Mouse (Mus musculus) kidney, embryonic 16.5 days (tissue): ENCODE data around the gene Otud7b. TPM values are rescaled to one million over a fixed set of nuclear protein-coding genes. Genes with fewer than 3 reads are reported as not detected.

ENCODE experiments used
- ATAC-seq: fragments of 200-750 bp; cut with Nextera tagmentation; 2 replicates; pipeline ENCODE4 v1.8.0; 2017; ENCODE audit warnings: moderate TSS enrichment; ENCODE audit not compliant: low FRiP score, low TSS enrichment
- H3K27ac ChIP-seq: fragments of 300-500 bp; sonication (generic); 2 replicates; pipeline ENCODE4 v1.5.1; 2014; ENCODE audit warnings: low read length
- H3K27me3 ChIP-seq: fragments of 300-500 bp; sonication (generic); 2 replicates; pipeline ENCODE4 v1.6.1; 2014; ENCODE audit warnings: low read length, control low read depth, mixed read lengths; ENCODE audit not compliant: insufficient read depth
- H3K36me3 ChIP-seq: fragments of 300-500 bp; sonication (generic); 2 replicates; pipeline ENCODE4 v1.6.1; 2014; ENCODE audit warnings: low read length, control low read depth, mixed read lengths; ENCODE audit not compliant: insufficient read depth
- H3K4me1 ChIP-seq: fragments of 300-500 bp; sonication (generic); 2 replicates; pipeline ENCODE4 v1.6.1; 2014; ENCODE audit warnings: low read length, control low read depth, mixed read lengths; ENCODE audit not compliant: insufficient read depth
- H3K4me2 ChIP-seq: fragments of 300-500 bp; sonication (generic); replicated peaks from 2 replicates; pipeline ENCODE4 v1.6.1; 2014; ENCODE audit warnings: low read depth, low read length
- H3K4me3 ChIP-seq: fragments of 300-500 bp; sonication (generic); 2 replicates; pipeline ENCODE4 v1.5.1; 2014; ENCODE audit warnings: mild to moderate bottlenecking, low read length
- H3K9ac ChIP-seq: fragments of 300-500 bp; sonication (generic); replicated peaks from 2 replicates; pipeline ENCODE4 v1.6.1; 2014; ENCODE audit warnings: low read length
- H3K9me3 ChIP-seq: fragments of 300-500 bp; sonication (generic); 2 replicates; pipeline ENCODE4 v1.6.1; 2016; ENCODE audit warnings: low read length, control low read depth
- WGBS: fragments of 180-500 bp; shearing (Covaris S2); extraction: QIAGEN DNeasy Blood & Tissue Kit; methylation state at CpG from one replicate; pipeline ENCODE4 v1.1.7; 2014; 5-methylcytosine and 5-hydroxymethylcytosine counted together
- polyA plus RNA-seq: library from polyadenylated mRNA; unstranded; fragments of >200 nt; fragmentation: Nextera tagmentation; extraction: Ambion mirVana; gene quantifications from 2 replicates; pipeline ENCODE4 v1.2.1, GENCODE M21; 2015

The Otud7b gene
- polyA plus RNA-seq, 1 experiment from 2014 or later: 14.9 TPM

- WGBS: 79% methylated on average over 3 of the region's 3 CpGs
- no peaks in the 10 kb centered on the region for H3K36me3 ChIP-seq
- no peaks in the 10 kb centered on the region for H3K9me3 ChIP-seq
- 0 out of 2 replicates have a peak, but pooled peaks cover 5% of the 10 kb centered on the region for H3K27me3 ChIP-seq
- no peak overlapping the region for H3K4me2 ChIP-seq
- no peak for ATAC-seq
- no peak overlapping the region for H3K9ac ChIP-seq
- H3K4me3 ChIP-seq: no peak overlapping the region
- H3K27ac ChIP-seq: no peak overlapping the region
- peaks cover 3% of the 10 kb centered on the region; the same call in 1 of the 2 replicates for H3K4me1 ChIP-seq
These were observed 103.5 kb downstream of the Otud7b start for GRCm38 (mm10) chr3:96207819-96208218.

- no peak overlapping the region for H3K9ac ChIP-seq
- H3K4me2 ChIP-seq: no peak overlapping the region
- 0 out of 2 replicates have a peak, but pooled peaks cover 5% of the 10 kb centered on the region for H3K27me3 ChIP-seq
- no peaks in the 10 kb centered on the region for H3K36me3 ChIP-seq
- H3K9me3 ChIP-seq: no peaks in the 10 kb centered on the region
- H3K27ac ChIP-seq: no peak overlapping the region
- H3K4me3 ChIP-seq: no peak overlapping the region
- ATAC-seq: no peak
- 27% methylated on average over 15 of the region's 15 CpGs for WGBS
- H3K4me1 ChIP-seq: peaks cover 3% of the 10 kb centered on the region; the same call in 1 of the 2 replicates
These were observed 104.9 kb downstream of the Otud7b start for GRCm38 (mm10) chr3:96209242-96209641.

Other genes starting within 250 kb of the Otud7b start
- 56.3 and 57.0 TPM in 2 replicates for gene Prpf3, start 248.6 kb upstream of the Otud7b start, polyA plus RNA-seq
- gene Mrps21, start 233.0 kb upstream of the Otud7b start, polyA plus RNA-seq: 355 and 371 TPM in 2 replicates
- gene Ciart, start 222.3 kb upstream of the Otud7b start, polyA plus RNA-seq: 5.8 and 6.0 TPM in 2 replicates
- 38.8 and 45.7 TPM in 2 replicates for gene BC028528, start 212.5 kb upstream of the Otud7b start, polyA plus RNA-seq
- 41.3 and 44.1 TPM in 2 replicates for gene Aph1a, start 210.6 kb upstream of the Otud7b start, polyA plus RNA-seq
- 21.0 and 22.5 TPM in 2 replicates for gene Car14, start 199.8 kb upstream of the Otud7b start, polyA plus RNA-seq
- 206 and 252 TPM in 2 replicates for gene Anp32e, start 175.3 kb upstream of the Otud7b start, polyA plus RNA-seq
- 29.0 and 32.8 TPM in 2 replicates for gene Plekho1, start 108.5 kb upstream of the Otud7b start, polyA plus RNA-seq
- gene Vps45, start 46.1 kb upstream of the Otud7b start, polyA plus RNA-seq: 34.9 and 37.0 TPM in 2 replicates
- 26.3 and 30.8 TPM in 2 replicates for gene Mtmr11, start 57.5 kb downstream of the Otud7b start, polyA plus RNA-seq
- 186 and 199 TPM in 2 replicates for gene Sf3b4, start 67.8 kb downstream of the Otud7b start, polyA plus RNA-seq
- 5.1 TPM in 2 replicates for gene Sv2a, start 76.6 kb downstream of the Otud7b start, polyA plus RNA-seq
- gene Bola1, start 115.2 kb downstream of the Otud7b start, polyA plus RNA-seq: 50.1 and 51.3 TPM in 2 replicates
- gene Hist2h2ab, start 115.3 kb downstream of the Otud7b start, polyA plus RNA-seq: 0.87 TPM in 1 of 2 replicates, not detected in the other
- 7.0 and 7.5 TPM in 2 replicates for gene Hist2h2ac, start 116.4 kb downstream of the Otud7b start, polyA plus RNA-seq
- gene Hist2h2be, start 116.6 kb downstream of the Otud7b start, polyA plus RNA-seq: 11.1 and 16.9 TPM in 2 replicates
- 3.1 and 3.7 TPM in 2 replicates for gene Hist2h3c2, start 134.6 kb downstream of the Otud7b start, polyA plus RNA-seq
- 46.3 and 49.3 TPM in 2 replicates for gene Hist2h2aa2, start 135.7 kb downstream of the Otud7b start, polyA plus RNA-seq
- gene Hist2h2aa1, start 141.0 kb downstream of the Otud7b start, polyA plus RNA-seq: 12.9 and 14.2 TPM in 2 replicates
- gene Hist2h3c1, start 142.2 kb downstream of the Otud7b start, polyA plus RNA-seq: 0.24 and 1.1 TPM in 2 replicates
- gene Hist2h4, start 158.8 kb downstream of the Otud7b start, polyA plus RNA-seq: 8.0 and 10.8 TPM in 2 replicates
- 35.4 and 45.1 TPM in 2 replicates for gene Hist2h3b, start 164.1 kb downstream of the Otud7b start, polyA plus RNA-seq
- 14.8 TPM in 2 replicates for gene Hist2h2bb, start 165.2 kb downstream of the Otud7b start, polyA plus RNA-seq
- gene Fcgr1, start 189.4 kb downstream of the Otud7b start, polyA plus RNA-seq: 1.9 and 2.7 TPM in 2 replicates